Mouse (Mus musculus) layer of hippocampus, adult 2 months (tissue): ENCODE measurements around the gene Kifc1. TPM values are rescaled to one million over a fixed set of nuclear protein-coding genes. Genes with fewer than 3 reads are reported as not detected.
"Not testable (repeated sequence)": the region's sequence is repeated elsewhere in the genome, so short reads cannot be mapped to it uniquely, and the experiment has no call there.

Experiments used
- DNase-seq, 2 experiments: peaks; one replicate each; pipeline ENCODE4 v3.0.0; 2022; ENCODE audit warnings: low spot score in 2 of 2
- H3K27ac ChIP-seq: fragments of 200-600 bp; 2 replicates; pipeline ENCODE4 v1.8.1; 2022
- H3K4me3 ChIP-seq: fragments of 200-600 bp; 2 replicates; pipeline ENCODE4 v1.8.1; 2022; ENCODE audit warnings: mild to moderate bottlenecking
- CTCF ChIP-seq: fragments of 200-600 bp; conservative IDR thresholded peaks from 2 replicates; pipeline ENCODE4 v1.8.1; 2022; ENCODE audit warnings: antibody characterized with exemption, mild to moderate bottlenecking, moderate library complexity
- total RNA-seq, 2 experiments: library from RNA; stranded (reverse); gene quantifications; 2 replicates each; pipeline ENCODE4 v1.2.3; 2021

The Kifc1 gene
- total RNA-seq, 2 experiments from 2014 or later: 1.8 to 3.0 TPM

DNA sequence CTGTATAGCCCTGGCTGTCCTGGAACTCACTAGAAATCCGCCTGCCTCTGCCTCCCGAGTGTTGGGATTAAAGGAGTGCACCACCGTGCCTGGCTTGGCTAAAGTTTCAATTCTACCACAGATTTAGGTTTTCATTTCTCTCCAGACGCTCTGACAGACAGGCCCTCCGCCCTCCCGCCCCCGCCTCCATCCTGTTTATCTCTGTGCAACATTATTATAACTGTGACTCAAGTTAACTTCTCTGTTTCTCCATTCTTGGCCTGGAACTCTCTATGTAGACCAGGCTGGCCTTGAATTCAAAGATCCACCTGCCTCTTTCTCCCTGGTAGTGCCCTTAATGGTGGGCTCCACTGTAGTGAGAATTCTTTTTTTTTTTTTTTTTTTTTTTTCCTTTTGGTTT, 12.0 kb upstream of the Kifc1 start:
- DNase-seq: no peak
- H3K27ac ChIP-seq: no peak overlapping the region
- no peak for TF ChIP-seq CTCF
- no peak overlapping the region for H3K4me3 ChIP-seq

DNA sequence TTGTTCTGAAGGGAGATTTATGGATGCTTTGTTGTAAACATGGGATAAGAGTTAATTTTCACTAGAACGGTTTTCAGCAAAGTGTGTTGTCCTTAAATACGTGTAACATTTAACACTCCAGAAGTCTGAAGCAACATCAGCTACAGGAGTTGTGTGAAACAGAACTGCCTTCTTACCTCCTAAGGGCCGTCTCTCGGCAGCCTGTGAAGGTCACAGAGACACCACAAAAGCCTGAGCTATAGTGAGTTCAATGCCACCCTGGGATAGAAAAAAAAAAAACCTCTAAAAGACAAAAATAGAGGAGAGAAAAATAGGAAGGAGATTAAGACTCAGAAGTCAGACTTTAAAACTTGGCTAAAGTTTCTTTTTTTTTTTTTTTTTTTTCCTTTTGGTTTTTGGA, 11.6 kb upstream of the Kifc1 start:
- H3K4me3 ChIP-seq: no peak overlapping the region
- DNase-seq: no peak
- no peak overlapping the region for H3K27ac ChIP-seq
- no peak for TF ChIP-seq CTCF

DNA sequence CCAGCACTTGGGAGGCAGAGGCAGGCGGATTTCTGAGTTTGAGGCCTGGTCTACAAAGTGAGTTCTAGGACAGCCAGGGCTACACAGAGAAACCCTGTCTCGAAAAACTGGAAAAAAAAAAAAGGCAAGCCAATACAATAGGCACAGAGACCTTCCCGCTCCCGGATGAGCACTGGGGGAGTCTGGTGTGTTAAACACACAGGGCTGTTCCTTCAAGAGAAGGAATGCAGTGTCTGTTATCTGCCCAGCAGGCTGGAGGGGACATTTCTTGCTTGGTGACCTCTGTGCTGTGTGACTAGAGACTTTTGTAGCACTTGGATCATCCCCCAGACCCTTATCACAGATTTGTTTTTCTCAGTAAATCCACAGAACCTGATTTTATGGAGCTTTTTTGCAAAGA, 11.2 kb upstream of the Kifc1 start:
- DNase-seq: no peak
- no peak overlapping the region for H3K4me3 ChIP-seq
- TF ChIP-seq CTCF: no peak
- no peak overlapping the region for H3K27ac ChIP-seq

DNA sequence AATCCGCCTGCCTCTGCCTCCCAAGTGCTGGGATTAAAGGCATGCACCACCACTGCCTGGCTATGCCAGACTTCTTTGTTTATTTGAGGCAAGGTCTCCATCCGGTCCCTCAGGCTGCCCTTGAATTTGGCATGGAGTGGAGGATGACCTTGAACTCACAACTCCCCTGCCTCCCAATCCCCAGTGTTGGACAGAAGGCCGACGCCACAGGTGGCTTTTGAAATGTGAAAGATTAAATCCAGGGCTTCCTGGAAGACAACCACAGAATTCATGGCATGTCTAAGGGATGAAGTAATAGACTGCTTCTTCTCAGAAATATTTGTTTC, 10.5 kb upstream of the Kifc1 start:
- no peak for TF ChIP-seq CTCF
- DNase-seq: no peak
- Histone ChIP-seq H3K27ac (no peak overlapping the region), H3K4me3 (no peak overlapping the region)

DNA sequence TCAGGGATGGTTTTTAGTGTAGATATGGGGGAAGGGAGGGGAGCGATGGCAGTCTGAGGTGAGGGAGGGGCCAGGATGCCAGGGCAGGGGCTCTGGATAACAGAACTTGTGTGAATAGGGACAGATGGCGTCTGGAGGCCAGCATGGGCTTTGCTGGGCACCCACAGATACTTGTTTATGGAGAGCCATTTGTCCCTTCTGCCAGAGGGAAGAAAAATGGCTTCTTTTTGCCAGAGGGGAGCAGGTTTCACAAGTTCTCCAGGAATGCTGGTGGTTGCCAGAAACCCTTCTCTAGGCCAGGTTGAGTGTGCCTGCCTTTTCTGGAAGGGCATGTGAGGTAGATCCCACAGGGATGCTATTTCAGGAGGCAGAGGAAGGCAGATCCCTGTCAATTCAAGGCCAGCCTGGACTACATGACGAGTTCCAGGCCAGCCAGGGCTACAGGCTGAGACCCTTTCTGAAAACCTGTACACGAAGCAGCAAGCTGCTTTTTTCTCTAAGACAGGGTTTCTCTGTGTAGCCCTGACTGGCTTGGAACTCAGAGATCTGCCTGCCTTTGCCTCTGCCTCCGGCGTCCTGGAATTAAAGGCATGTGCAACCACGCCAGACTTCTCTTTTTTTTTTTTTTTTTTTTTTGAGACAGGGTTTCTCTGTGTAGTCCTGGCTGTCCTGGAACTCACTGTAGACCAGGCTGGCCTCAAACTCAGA, 10.0 kb upstream of the Kifc1 start:
- no peak overlapping the region for H3K27ac ChIP-seq
- TF ChIP-seq CTCF: no peak
- DNase-seq: no peak
- no peak overlapping the region for H3K4me3 ChIP-seq

DNA sequence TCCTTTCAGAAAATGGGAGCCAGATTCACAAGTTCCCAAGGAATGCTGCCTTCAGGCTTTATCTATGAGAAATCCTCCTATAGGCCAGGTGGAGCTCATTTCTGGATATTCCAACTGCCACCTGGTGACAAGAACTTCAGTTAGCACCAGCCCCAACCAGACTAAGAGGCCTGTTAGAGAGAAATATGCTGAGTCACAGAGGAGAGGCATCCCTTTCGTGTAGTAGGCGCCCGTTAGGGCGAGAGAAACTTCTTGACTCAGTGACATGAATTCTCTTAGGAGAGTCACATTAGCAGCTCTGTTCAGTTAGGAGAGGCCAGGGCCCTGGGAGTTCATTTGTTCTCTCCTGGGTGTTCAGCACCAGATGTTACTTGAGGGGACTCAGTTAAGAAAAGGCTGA, 9.2 kb upstream of the Kifc1 start:
- no peak for DNase-seq
- Histone ChIP-seq H3K4me3 (no peak overlapping the region), H3K27ac (no peak overlapping the region)
- TF ChIP-seq CTCF: no peak

DNA sequence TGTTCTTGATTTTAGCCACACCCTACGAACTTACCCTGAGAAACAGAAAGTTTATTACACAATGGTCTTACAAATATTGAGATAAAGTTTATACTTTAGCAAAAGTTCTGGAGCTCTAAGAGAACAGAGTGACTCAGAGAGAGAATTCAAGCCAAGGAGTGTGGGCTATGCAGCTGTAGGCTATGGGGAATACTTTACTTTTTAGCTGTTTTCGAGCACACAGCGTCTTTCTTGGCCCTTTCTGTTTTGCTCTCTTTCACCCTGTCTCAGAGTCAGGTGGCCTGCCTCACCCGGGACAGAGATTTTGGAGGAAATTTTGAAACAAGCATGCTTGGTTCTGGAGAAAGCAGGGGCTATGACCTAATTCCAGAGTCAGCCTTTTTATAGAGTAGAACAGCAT, 7.7 kb upstream of the Kifc1 start:
- DNase-seq, H3K27ac ChIP-seq: not testable (repeated sequence)

DNA sequence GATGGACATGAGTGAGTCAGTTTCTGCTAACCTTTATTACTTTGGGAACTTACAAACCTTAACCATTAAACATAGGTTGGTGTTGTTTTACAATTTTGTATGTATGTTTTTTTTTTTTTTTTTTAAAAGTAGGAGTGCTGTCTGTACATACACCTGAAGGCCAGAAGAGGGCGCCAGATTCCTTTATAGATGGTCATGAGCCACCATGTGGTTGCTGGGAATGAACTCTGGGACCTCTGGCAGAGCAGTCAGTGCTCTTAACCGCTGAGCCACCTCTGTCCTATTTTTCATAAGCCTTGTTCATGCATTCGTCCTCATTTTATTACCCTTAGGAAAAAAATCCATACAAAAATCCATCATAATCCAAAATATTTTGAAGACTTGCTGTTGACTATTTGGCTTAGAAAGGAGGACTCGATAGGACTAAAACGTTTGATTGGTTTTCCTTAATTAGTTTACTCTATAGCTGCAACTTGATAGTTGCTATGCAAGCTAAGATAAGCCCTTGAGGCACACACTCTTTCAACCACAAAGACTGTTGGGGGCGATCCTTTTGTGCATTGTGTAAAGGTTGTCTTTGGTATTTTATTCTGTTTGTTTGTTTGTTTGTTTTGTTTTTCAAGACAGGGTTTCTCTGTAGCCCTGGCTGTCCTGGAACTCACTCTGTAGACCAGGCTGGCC, 6.8 kb upstream of the Kifc1 start:
- Histone ChIP-seq H3K4me3 (no peak overlapping the region), H3K27ac (no peak overlapping the region)
- peak; percentile 74 for TF ChIP-seq CTCF
- DNase-seq: no peak

More for the DNA sequence above, 7.7 kb upstream of the Kifc1 start:
- H3K4me3 ChIP-seq: not testable (repeated sequence)

DNA sequence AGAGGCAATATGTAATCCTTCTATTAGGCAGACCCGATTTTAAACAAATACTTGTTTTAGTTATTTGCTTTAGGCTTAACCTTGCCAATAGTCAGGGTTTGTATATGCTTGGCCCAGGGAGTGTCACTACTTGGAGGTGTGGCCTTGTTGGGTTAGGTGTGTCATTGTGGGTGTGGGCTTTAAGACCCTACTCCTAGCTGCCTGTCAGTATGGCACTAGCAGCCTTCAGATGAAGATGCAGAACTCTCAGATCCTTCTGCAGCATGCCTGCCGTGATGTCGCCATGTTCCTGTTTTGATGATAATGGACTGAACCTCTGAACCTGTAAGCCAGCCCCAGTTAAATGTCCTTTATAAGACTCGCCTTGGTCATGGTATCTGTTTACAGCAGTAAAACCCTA, 2.5 kb upstream of the Kifc1 start:
- not testable (repeated sequence) for H3K27ac ChIP-seq, H3K4me3 ChIP-seq, DNase-seq

DNA sequence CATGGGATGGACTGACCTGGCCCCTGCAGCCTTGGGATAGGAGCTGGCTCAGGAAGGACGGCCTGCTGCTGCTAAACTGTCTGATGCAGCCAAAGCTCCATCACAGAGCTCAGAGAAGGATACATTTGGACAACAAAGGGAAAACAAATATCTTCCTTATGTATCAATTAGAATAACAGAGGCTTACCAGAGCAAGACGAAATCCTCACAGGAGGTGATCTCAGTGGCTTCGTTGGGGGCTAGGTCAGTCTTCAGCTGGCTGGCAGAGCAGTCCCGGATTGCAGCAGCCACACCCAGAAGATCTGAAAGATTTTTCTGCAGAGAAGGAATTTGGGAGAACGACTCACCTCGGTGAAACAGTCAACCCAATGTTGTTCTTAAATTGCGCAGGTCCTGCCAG, 2.0 kb upstream of the Kifc1 start:
- no peak for TF ChIP-seq CTCF
- no peak overlapping the region for H3K4me3 ChIP-seq
- no peak for DNase-seq
- no peak overlapping the region for H3K27ac ChIP-seq

DNA sequence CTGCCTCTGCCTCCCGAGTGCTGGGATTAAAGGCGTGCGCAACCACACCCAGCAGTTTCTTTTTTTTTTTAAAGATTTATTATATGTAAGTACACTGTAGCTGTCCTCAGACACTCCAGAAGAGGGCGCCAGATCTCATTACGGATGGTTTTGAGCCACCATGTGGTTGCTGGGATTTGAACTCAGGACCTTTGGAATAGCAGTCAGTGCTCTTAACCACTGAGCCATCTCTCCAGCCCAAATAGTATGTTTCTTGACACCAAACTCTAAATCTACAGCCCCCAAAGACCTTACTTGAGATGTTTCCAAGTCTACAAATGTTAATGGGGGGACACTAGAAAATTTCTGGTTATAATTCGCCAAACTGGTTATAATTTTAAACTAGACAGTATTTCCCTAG, 1.4 kb upstream of the Kifc1 start:
- not testable (repeated sequence) for H3K4me3 ChIP-seq, H3K27ac ChIP-seq

DNA sequence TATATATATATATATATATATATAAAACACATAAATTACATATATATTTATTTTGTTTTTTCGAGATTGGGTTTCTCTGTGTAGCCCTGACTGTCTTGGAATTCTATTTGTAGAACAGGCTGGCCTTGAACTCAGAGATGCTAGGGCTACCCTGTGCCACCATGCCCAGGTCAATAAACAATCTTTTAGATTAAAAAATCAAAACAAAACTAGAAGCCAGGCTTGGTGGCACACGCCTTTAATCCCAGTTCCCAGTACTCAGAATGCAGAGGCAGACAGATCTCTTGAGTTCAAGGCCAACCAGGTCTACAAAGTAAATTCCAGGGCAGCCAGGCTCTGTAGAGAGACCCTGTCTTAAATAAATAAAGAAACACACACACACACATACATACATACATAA, 896 bp upstream of the Kifc1 start:
- no peak overlapping the region for H3K4me3 ChIP-seq
- TF ChIP-seq CTCF: no peak
- no peak for DNase-seq
- no peak overlapping the region for H3K27ac ChIP-seq

More for the DNA sequence above, 1.4 kb upstream of the Kifc1 start:
- not testable (repeated sequence) for DNase-seq
- peak; percentile 58 for TF ChIP-seq CTCF

DNA sequence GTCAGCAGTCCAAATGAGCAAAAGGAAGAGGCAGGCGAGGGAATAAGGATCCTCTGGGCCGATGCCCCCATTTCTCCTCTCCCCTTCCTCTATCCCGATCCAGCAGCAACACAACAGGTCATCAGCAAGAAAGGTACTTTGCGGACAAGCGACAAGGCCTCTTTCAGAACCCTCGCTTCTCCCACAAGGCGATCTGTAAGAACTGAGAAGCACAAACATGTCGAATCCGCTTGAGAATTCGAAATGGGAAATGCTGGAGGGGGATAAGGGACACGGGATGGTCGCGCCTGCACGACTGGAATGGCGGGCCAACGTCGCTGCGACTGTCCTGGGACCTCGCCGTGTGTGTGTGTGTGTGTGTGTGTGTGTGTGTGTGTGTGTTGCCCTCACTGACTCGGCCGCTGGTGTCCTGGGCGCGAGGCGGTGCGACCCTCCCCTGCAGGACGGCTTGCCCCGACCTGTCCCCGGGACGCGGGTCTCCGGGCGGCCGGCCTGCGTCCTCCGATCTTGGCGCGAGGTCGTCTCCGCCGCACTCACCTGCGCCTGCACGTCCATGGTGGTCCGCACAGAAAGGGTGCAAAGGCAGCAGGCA, 424 bp downstream of the Kifc1 start:
- peak overlapping the region; percentile 69 for H3K4me3 ChIP-seq
- H3K27ac ChIP-seq, DNase-seq: not testable (repeated sequence)

DNA sequence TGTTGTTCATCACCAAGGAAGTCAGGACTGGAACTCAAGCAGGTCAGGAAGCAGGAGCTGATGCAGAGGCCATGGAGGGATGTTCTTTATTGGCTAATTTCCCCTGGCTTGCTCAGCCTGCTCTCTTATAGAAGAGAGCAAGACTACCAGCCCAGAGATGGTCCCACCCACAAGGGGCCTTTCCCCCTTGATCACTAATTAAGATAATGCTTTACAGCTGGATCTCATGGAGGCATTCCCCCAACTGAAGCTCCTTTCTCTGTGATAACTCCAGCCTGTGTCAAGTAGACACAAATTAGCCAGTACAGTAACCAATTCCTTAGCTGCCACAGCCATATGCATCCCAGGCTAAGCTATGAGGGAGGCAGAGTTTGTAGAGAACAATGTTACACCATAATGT, 2.2 kb downstream of the Kifc1 start:
- H3K27ac ChIP-seq, H3K4me3 ChIP-seq, DNase-seq: not testable (repeated sequence)

DNA sequence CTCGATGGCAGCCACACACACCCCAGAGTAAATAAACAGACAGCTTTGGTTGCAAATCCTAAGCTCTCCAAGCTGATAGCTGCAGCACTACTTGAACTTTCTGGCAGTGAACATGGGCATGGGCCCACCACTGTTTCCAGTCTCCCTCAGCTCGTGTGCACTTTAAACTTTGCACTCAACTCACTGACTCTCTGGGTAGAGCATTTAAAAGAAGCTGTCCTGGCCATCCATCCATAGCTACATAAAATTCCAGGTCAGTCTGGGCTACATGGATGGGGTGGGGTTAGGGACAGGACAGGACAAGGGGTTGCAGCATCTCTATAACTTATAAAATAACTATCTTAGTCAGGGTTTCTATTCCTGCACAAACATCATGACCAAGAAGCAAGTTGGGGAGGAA, 2.7 kb downstream of the Kifc1 start:
- not testable (repeated sequence) for DNase-seq, H3K4me3 ChIP-seq, H3K27ac ChIP-seq

DNA sequence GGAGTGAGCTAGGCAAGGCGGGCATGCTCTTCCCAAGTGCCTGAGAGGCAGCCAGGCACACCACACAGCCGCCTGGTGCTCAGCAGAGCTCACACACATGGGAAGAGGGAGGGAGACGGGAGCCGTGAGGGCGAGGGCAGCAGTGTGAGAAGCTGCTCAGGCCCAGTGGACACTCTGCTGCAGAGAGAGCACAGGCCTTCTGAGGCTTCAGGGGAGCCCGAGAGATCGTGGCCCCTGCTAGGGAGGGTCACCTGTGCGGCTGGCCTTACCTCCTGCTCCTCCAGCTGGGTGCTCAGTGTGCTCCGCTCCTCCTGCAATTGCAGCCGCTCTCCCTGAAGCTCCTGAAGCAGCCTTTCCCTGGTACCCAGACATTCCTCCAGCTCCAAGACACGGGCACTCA, 6.1 kb downstream of the Kifc1 start:
- H3K4me3 ChIP-seq, H3K27ac ChIP-seq, DNase-seq: not testable (repeated sequence)
